Mouse (Mus musculus) forebrain, embryonic 15.5 days (tissue): ENCODE results near the gene Parva. TPM values are rescaled to one million over a fixed set of nuclear protein-coding genes. Genes with fewer than 3 reads are reported as not detected.

Experiments
- ATAC-seq: fragments of 200-750 bp; cut with Nextera tagmentation; replicated peaks from 2 replicates; pipeline ENCODE4 v1.8.0; 2017; ENCODE audit warnings: mild to moderate bottlenecking, moderate TSS enrichment, moderate library complexity
- H3K27ac ChIP-seq: fragments of 300-500 bp; sonication (generic); replicated peaks from 2 replicates; pipeline ENCODE4 v1.5.1; 2015; ENCODE audit warnings: mild to moderate bottlenecking, inconsistent platforms
- H3K27me3 ChIP-seq: fragments of 300-500 bp; sonication (generic); 2 replicates; pipeline ENCODE4 v1.6.1; 2015; ENCODE audit warnings: inconsistent platforms
- H3K36me3 ChIP-seq: fragments of 300-500 bp; sonication (generic); 2 replicates; pipeline ENCODE4 v1.6.1; 2015; ENCODE audit warnings: mild to moderate bottlenecking, inconsistent platforms
- H3K4me1 ChIP-seq: fragments of 300-500 bp; sonication (generic); 2 replicates; pipeline ENCODE4 v1.6.1; 2015; ENCODE audit warnings: inconsistent platforms
- H3K4me2 ChIP-seq: fragments of 300-500 bp; sonication (generic); replicated peaks from 2 replicates; pipeline ENCODE4 v1.6.1; 2015; ENCODE audit warnings: mild to moderate bottlenecking, inconsistent platforms
- H3K4me3 ChIP-seq: fragments of 300-500 bp; sonication (generic); 2 replicates; pipeline ENCODE4 v1.5.1; 2015; ENCODE audit warnings: mild to moderate bottlenecking, inconsistent platforms
- H3K9ac ChIP-seq: fragments of 300-500 bp; sonication (generic); replicated peaks from 2 replicates; pipeline ENCODE4 v1.6.1; 2015; ENCODE audit warnings: mild to moderate bottlenecking, inconsistent platforms
- H3K9me3 ChIP-seq: fragments of 300-500 bp; sonication (generic); 2 replicates; pipeline ENCODE4 v1.6.1; 2016; ENCODE audit warnings: inconsistent platforms
- WGBS: fragments of 180-500 bp; shearing (Covaris S2); methylation state at CpG from one replicate; pipeline ENCODE4 v1.1.7; 2015; ENCODE audit warnings: mixed read lengths; 5-methylcytosine and 5-hydroxymethylcytosine counted together
- polyA plus RNA-seq: library from polyadenylated mRNA; unstranded; fragments of >200 nt; fragmentation: Nextera tagmentation; extraction: Ambion mirVana; gene quantifications from 2 replicates; pipeline ENCODE4 v1.2.1, GENCODE M21; 2015

The Parva gene
- polyA plus RNA-seq, 1 experiment from 2014 or later = 22.2 TPM

GRCm38 (mm10) chr7:112482572-112482971 is 55.3 kb downstream of the Parva start:
- no peaks in the 10 kb centered on the region for H3K27me3 ChIP-seq
- no peak overlapping the region for H3K9ac ChIP-seq
- WGBS = 85% methylated on average over 7 of the region's 7 CpGs
- H3K27ac ChIP-seq = no peak overlapping the region
- no peak overlapping the region for H3K4me2 ChIP-seq
- no peaks in the 10 kb centered on the region for H3K36me3 ChIP-seq
- H3K4me1 ChIP-seq = no peaks in the 10 kb centered on the region
- no peak for ATAC-seq
- no peaks in the 10 kb centered on the region for H3K9me3 ChIP-seq
- no peak overlapping the region for H3K4me3 ChIP-seq

GRCm38 (mm10) chr7:112483382-112483781 is 56.1 kb downstream of the Parva start:
- H3K27ac ChIP-seq = no peak overlapping the region
- H3K4me2 ChIP-seq = no peak overlapping the region
- no peak overlapping the region for H3K4me3 ChIP-seq
- H3K27me3 ChIP-seq = no peaks in the 10 kb centered on the region
- H3K9ac ChIP-seq = no peak overlapping the region
- H3K36me3 ChIP-seq = no peaks in the 10 kb centered on the region
- H3K9me3 ChIP-seq = no peaks in the 10 kb centered on the region
- 9% methylated on average over 2 of the region's 2 CpGs for WGBS
- H3K4me1 ChIP-seq = no peaks in the 10 kb centered on the region
- ATAC-seq = no peak

DNA sequence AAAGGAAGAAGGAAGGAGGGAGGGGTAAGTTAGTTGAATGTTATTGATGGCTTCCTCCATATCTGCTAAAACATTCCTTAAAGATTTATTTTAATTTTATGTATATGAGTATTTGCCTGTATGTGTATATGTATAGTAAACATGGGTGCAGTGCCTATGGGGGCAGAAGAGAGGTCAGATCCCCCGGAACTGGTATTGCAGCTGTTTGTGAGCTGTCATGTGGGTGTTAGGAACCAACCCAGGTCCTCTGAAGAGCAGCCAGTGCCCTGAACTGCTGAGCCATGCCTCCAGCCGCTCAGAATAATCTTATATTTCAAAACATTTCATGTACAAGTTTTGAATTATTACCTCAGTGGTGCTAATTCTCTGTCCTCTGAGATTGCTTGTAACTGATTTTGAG is 63.5 kb downstream of the Parva start:
- no peak overlapping the region for H3K9ac ChIP-seq
- H3K27me3 ChIP-seq = no peaks in the 10 kb centered on the region
- H3K27ac ChIP-seq = no peak overlapping the region
- no peaks in the 10 kb centered on the region for H3K36me3 ChIP-seq
- no peaks in the 10 kb centered on the region for H3K9me3 ChIP-seq
- no peaks in the 10 kb centered on the region for H3K4me1 ChIP-seq
- ATAC-seq = no peak
- no peak overlapping the region for H3K4me3 ChIP-seq
- 63% methylated on average over 2 of the region's 2 CpGs for WGBS
- H3K4me2 ChIP-seq = no peak overlapping the region

DNA sequence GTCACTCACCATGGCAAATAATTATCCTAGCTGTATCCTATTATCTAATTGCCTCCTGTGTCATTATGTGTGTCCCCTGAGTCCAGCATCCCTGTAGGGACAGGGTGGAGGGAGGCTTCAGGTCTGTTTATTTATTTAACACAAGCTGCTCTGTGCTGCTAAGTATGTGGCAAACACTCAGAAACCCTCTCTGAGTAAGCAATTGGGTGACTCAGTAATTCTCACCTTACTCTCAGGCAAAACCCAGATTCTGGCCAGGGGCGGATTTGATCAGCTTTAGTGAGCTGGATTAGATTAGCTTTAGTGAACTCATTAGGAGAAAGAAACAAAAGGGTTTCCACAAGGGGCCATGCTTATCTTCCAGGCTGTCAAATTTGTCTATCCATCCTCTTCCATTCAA is 64.4 kb downstream of the Parva start:
- H3K9me3 ChIP-seq = no peaks in the 10 kb centered on the region
- no peak overlapping the region for H3K4me3 ChIP-seq
- ATAC-seq = no peak
- H3K27ac ChIP-seq = no peak overlapping the region
- H3K4me1 ChIP-seq = no peaks in the 10 kb centered on the region
- H3K4me2 ChIP-seq = no peak overlapping the region
- no peak overlapping the region for H3K9ac ChIP-seq
- H3K36me3 ChIP-seq = no peaks in the 10 kb centered on the region
- 29% methylated on average over 1 of the region's 1 CpGs for WGBS
- H3K27me3 ChIP-seq = no peaks in the 10 kb centered on the region

GRCm38 (mm10) chr7:112495950-112496349 is 68.6 kb downstream of the Parva start:
- Histone ChIP-seq H3K36me3 (no peaks in the 10 kb centered on the region), H3K9me3 (no peaks in the 10 kb centered on the region)
- ATAC-seq = no peak

GRCm38 (mm10) chr7:112496921-112497320 is 69.6 kb downstream of the Parva start:
- Histone ChIP-seq H3K27ac (no peak overlapping the region), H3K9me3 (no peaks in the 10 kb centered on the region), H3K4me1 (peaks cover 7% of the 10 kb centered on the region), H3K4me3 (no peak overlapping the region), H3K9ac (no peak overlapping the region), H3K36me3 (no peaks in the 10 kb centered on the region), H3K4me2 (no peak overlapping the region), H3K27me3 (no peaks in the 10 kb centered on the region)
- ATAC-seq = no peak
- WGBS = 84% methylated on average over 7 of the region's 7 CpGs

More at GRCm38 (mm10) chr7:112495950-112496349, 68.6 kb downstream of the Parva start:
- WGBS = 63% methylated on average over 8 of the region's 8 CpGs
- Histone ChIP-seq H3K4me2 (no peak overlapping the region), H3K27me3 (no peaks in the 10 kb centered on the region), H3K9ac (no peak overlapping the region), H3K4me1 (0 out of 2 replicates have a peak, but pooled peaks cover 5% of the 10 kb centered on the region), H3K27ac (no peak overlapping the region), H3K4me3 (no peak overlapping the region)

GRCm38 (mm10) chr7:112498591-112499301 is 71.4 kb downstream of the Parva start:
- Histone ChIP-seq H3K4me3 (no peak overlapping the region), H3K36me3 (no peaks in the 10 kb centered on the region), H3K27ac (no peak overlapping the region), H3K4me2 (no peak overlapping the region), H3K9ac (no peak overlapping the region), H3K9me3 (no peaks in the 10 kb centered on the region), H3K27me3 (no peaks in the 10 kb centered on the region), H3K4me1 (peaks cover 23% of the 10 kb centered on the region)
- ATAC-seq = no peak
- WGBS = 70% methylated on average over 9 of the region's 9 CpGs

GRCm38 (mm10) chr7:112499453-112500133 is 72.3 kb downstream of the Parva start:
- Histone ChIP-seq H3K4me3 (no peak overlapping the region), H3K27me3 (no peaks in the 10 kb centered on the region), H3K27ac (no peak overlapping the region), H3K9me3 (no peaks in the 10 kb centered on the region), H3K36me3 (no peaks in the 10 kb centered on the region), H3K4me1 (peaks cover 23% of the 10 kb centered on the region), H3K9ac (no peak overlapping the region), H3K4me2 (no peak overlapping the region)
- WGBS = 57% methylated on average over 10 of the region's 10 CpGs
- no peak for ATAC-seq

DNA sequence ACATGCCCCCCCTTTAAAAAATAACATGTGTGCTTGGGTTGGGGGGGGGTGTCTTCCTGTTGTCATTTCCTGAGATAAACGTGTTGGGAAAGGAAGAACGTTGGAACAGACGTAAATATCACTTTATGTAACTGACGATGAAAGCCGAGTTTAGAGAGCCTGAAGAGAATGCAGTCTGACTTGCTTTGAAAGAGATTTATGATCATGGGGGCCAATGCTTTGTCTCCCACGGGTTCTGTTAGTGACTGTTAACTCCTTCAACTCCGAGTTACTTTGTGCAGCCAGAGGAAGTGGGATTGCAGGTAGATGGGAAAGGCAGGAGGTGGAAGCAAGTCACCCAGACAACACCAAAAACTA is 72.8 kb downstream of the Parva start:
- Histone ChIP-seq H3K9me3 (no peaks in the 10 kb centered on the region), H3K4me3 (no peak overlapping the region), H3K36me3 (no peaks in the 10 kb centered on the region), H3K27me3 (no peaks in the 10 kb centered on the region), H3K4me2 (no peak overlapping the region), H3K27ac (no peak overlapping the region), H3K4me1 (peaks cover 23% of the 10 kb centered on the region), H3K9ac (no peak overlapping the region)
- WGBS = 35% methylated on average over 7 of the region's 7 CpGs
- ATAC-seq = no peak

DNA sequence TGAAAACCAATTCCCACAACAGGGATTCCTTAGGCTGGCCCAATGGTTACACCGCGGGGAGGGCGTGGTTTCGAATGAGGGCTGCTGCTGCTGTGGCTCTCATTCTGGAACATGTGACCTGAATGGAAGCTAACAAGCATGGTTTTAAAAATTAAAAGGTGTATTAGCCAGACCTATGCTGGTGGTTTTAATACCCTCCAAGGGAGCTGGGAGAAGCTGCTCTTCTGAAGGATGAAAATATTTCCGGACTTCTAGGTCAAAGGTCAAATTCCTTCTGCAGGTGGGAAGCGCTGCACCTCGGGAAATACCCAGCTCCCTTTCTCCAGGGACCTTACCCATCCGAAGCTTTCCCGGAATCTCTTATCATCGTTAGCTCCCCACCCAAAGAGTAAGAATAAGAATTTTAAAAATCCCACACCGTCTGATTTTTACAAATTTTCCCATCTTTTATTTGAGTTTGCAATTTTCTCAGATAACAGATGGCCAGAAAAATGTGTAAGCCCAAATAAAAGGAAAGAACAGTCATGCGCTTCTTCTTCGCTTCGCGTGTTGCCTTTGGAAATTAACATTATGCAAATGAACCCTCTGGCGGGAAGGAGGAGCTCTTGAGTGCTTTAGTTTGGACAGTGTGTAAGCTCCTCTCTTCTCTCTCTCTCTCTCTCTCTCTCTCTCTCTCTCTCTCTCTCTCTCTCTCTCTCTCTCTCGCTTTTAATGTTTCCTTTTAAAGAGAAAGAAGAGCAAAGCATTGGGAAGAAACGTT is 74.9 kb downstream of the Parva start:
- Histone ChIP-seq H3K4me2 (peak overlapping the region; percentile 31), H3K36me3 (no peaks in the 10 kb centered on the region), H3K27ac (peak overlapping the region; percentile 46), H3K27me3 (no peaks in the 10 kb centered on the region), H3K4me3 (peak overlapping the region; percentile 4; the same call in 1 of the 2 replicates), H3K9me3 (no peaks in the 10 kb centered on the region), H3K9ac (no peak overlapping the region), H3K4me1 (peaks cover 23% of the 10 kb centered on the region)
- WGBS = 25% methylated on average over 17 of the region's 18 CpGs
- peak; percentile 86 for ATAC-seq

DNA sequence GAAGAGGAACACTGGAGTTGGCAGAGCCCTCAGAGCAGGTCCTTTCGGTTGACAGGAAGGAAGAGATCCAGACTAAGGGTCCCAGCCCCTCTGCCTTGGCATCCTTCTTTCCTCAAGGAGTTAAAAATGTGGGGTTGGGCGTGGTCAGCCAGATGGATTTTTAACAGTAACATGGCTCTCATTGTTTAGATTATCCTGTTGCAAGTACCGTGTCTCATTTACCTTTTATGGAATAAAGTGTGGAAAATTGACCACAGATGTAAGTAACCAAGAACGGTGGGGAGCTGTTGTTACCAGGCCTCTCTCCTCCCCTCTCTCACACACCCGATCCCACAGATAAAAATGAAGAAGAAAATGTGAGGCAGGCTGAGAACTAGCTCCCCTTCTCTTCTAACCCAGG is 75.5 kb downstream of the Parva start:
- no peaks in the 10 kb centered on the region for H3K27me3 ChIP-seq
- H3K4me3 ChIP-seq = no peak overlapping the region
- H3K4me2 ChIP-seq = peak overlapping the region; percentile 31; the same call in 1 of the 2 replicates
- ATAC-seq = no peak
- peak overlapping the region; percentile 46 for H3K27ac ChIP-seq
- no peak overlapping the region for H3K9ac ChIP-seq
- no peaks in the 10 kb centered on the region for H3K36me3 ChIP-seq
- WGBS = 45% methylated on average over 5 of the region's 5 CpGs
- H3K4me1 ChIP-seq = peaks cover 23% of the 10 kb centered on the region
- no peaks in the 10 kb centered on the region for H3K9me3 ChIP-seq

- no peak for ATAC-seq
- Histone ChIP-seq H3K4me2 (no peak overlapping the region), H3K9me3 (no peaks in the 10 kb centered on the region), H3K4me3 (no peak overlapping the region), H3K27me3 (no peaks in the 10 kb centered on the region), H3K4me1 (peaks cover 23% of the 10 kb centered on the region), H3K36me3 (no peaks in the 10 kb centered on the region), H3K9ac (no peak overlapping the region), H3K27ac (peak overlapping the region; percentile 46; the same call in 1 of the 2 replicates)
- WGBS = 75% methylated on average over 6 of the region's 6 CpGs
These were observed 76.1 kb downstream of the Parva start for GRCm38 (mm10) chr7:112503448-112503847.
